Mouse (Mus musculus) hindbrain, embryonic 11.5 days (tissue): Measurements from ENCODE around the gene Crcp. TPM values are rescaled to one million over a fixed set of nuclear protein-coding genes. Genes with fewer than 3 reads are reported as not detected.
"Not testable (repeated sequence)": the region's sequence is repeated elsewhere in the genome, so short reads cannot be mapped to it uniquely, and the experiment has no call there.

Experiments
- ATAC-seq: fragments of 200-750 bp; cut with Nextera tagmentation; 2 replicates; pipeline ENCODE4 v1.8.0; 2017; ENCODE audit warnings: mild to moderate bottlenecking, moderate TSS enrichment, moderate library complexity; ENCODE audit not compliant: low FRiP score
- DNase-seq: peaks from one replicate; pipeline ENCODE4 v3.0.0-alpha.2; 2015; ENCODE audit warnings: low spot score
- H3K27ac ChIP-seq: fragments of 300-500 bp; sonication (generic); 2 replicates; pipeline ENCODE4 v1.5.1; 2014; ENCODE audit warnings: mild to moderate bottlenecking, low read depth, low read length
- H3K27me3 ChIP-seq: fragments of 300-500 bp; sonication (generic); 2 replicates; pipeline ENCODE4 v1.6.1; 2014; ENCODE audit warnings: mild to moderate bottlenecking, low read length, moderate library complexity, mixed read lengths; ENCODE audit not compliant: control insufficient read depth, insufficient read depth
- H3K36me3 ChIP-seq: fragments of 300-500 bp; sonication (generic); 2 replicates; pipeline ENCODE4 v1.6.1; 2014; ENCODE audit warnings: mild to moderate bottlenecking, low read length, moderate library complexity, mixed read lengths; ENCODE audit not compliant: control insufficient read depth, insufficient read depth
- H3K4me1 ChIP-seq: fragments of 300-500 bp; sonication (generic); replicated peaks from 2 replicates; pipeline ENCODE4 v1.6.1; 2014; ENCODE audit warnings: low read length, mixed read lengths; ENCODE audit not compliant: control insufficient read depth, insufficient read depth
- H3K4me2 ChIP-seq: fragments of 300-500 bp; sonication (generic); replicated peaks from 2 replicates; pipeline ENCODE4 v1.6.1; 2014; ENCODE audit warnings: mild to moderate bottlenecking, low read depth, low read length
- H3K4me3 ChIP-seq: fragments of 300-500 bp; sonication (generic); 2 replicates; pipeline ENCODE4 v1.5.1; 2014; ENCODE audit warnings: low read depth, low read length
- H3K9ac ChIP-seq: fragments of 300-500 bp; sonication (generic); 2 replicates; pipeline ENCODE4 v1.6.1; 2014; ENCODE audit warnings: low read depth, low read length
- H3K9me3 ChIP-seq: fragments of 300-500 bp; sonication (generic); 2 replicates; pipeline ENCODE4 v1.6.1; 2016; ENCODE audit warnings: low read length; ENCODE audit not compliant: control insufficient read depth
- WGBS: fragments of 180-500 bp; shearing (Covaris S2); extraction: QIAGEN DNeasy Blood & Tissue Kit; methylation state at CpG from one replicate; pipeline ENCODE4 v1.1.7; 2014; 5-methylcytosine and 5-hydroxymethylcytosine counted together
- polyA plus RNA-seq: library from polyadenylated mRNA; unstranded; fragments of >200 nt; fragmentation: Nextera tagmentation; extraction: Ambion mirVana; gene quantifications from 2 replicates; pipeline ENCODE4 v1.2.1, GENCODE M21; 2014

The Crcp gene
- polyA plus RNA-seq, 1 experiment from 2014 or later: 42.2 TPM

- H3K4me1 ChIP-seq: no peaks in the 10 kb centered on the region
- WGBS: 81% methylated on average over 2 of the region's 2 CpGs
- H3K27ac ChIP-seq: no peak overlapping the region
- H3K9ac ChIP-seq: no peak overlapping the region
- ATAC-seq (no peak), DNase-seq (no peak)
- H3K9me3 ChIP-seq: no peaks in the 10 kb centered on the region
- no peaks in the 10 kb centered on the region for H3K27me3 ChIP-seq
- H3K4me2 ChIP-seq: no peak overlapping the region
- H3K36me3 ChIP-seq: 0 out of 2 replicates have a peak, but pooled peaks cover 2% of the 10 kb centered on the region
- no peak overlapping the region for H3K4me3 ChIP-seq
Observed at GRCm38 (mm10) chr5:130033869-130034268, 4.8 kb downstream of the Crcp start.

- H3K36me3 ChIP-seq, H3K27ac ChIP-seq: not testable (repeated sequence)
Observed at GRCm38 (mm10) chr5:130036300-130036699, 7.2 kb downstream of the Crcp start.

DNA sequence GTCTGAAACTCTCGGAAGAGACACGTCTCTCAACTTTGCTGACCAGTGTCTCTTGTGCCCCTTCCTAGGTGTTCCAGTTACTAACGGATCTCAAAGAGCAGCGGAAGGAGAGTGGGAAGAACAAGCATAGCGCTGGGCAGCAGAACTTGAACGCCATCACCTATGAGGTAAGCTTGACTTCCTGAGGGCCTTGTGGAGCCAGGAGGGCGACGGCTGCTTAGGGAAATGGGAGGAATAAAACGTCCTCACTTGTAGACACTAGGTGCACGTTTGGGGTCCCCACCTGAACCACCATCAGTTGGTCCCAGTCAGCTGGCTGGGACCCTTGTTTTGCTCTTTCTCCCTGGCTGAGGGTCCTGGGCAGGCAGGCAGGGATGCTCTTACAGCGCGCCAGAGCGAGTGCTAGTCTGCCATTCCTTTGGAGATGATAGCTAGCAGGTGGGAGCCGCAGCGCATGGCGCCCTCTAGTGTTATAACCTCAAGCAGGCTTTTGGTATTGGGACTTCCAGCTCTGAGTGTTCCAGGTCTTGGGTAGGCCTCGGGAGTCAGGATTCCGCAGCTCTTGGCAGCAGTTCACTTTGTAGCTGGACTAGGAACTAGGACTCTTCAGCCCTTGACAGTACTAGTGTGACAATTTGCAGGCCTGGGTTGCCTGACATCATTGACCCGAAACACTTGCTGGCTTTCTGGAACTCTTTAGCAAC, 8.8 kb downstream of the Crcp start:
- ATAC-seq (no peak), DNase-seq (peak; percentile 75)
- no peak overlapping the region for H3K9ac ChIP-seq
- no peak overlapping the region for H3K27ac ChIP-seq
- no peak overlapping the region for H3K4me2 ChIP-seq
- peaks cover 8% of the 10 kb centered on the region; the same call in 1 of the 2 replicates for H3K36me3 ChIP-seq
- no peaks in the 10 kb centered on the region for H3K4me1 ChIP-seq
- no peak overlapping the region for H3K4me3 ChIP-seq
- WGBS: 71% methylated on average over 19 of the region's 19 CpGs
- H3K27me3 ChIP-seq: no peaks in the 10 kb centered on the region
- no peaks in the 10 kb centered on the region for H3K9me3 ChIP-seq

More at GRCm38 (mm10) chr5:130036300-130036699, 7.2 kb downstream of the Crcp start:
- H3K4me3 ChIP-seq, H3K4me1 ChIP-seq, H3K9ac ChIP-seq, DNase-seq, H3K27me3 ChIP-seq, H3K4me2 ChIP-seq, ATAC-seq, H3K9me3 ChIP-seq: not testable (repeated sequence)
- WGBS: 59% methylated on average over 2 of the region's 2 CpGs

DNA sequence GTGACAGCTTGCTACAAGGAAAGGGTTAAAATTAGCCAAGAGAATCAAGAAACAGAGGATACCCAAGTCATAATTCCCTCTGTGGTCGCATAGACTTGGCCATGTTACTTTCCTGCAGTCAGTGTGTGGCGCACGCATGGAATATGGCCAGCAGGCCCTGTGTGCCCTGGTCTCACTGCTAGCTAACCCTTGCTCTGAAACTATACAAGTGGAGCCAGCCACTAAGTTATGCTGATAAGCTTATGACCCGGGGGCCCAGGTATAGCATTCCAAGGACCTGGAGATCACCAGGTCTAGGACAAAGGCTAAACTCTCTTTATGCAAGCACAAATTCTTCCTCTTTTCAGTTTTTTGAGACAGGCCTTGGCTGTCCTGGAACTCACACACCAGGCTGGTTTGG, 11.7 kb downstream of the Crcp start:
- DNase-seq (no peak), ATAC-seq (no peak)
- 95% methylated on average over 4 of the region's 4 CpGs for WGBS
- H3K4me3 ChIP-seq: no peak overlapping the region
- no peak overlapping the region for H3K4me2 ChIP-seq
- H3K9ac ChIP-seq: no peak overlapping the region
- no peaks in the 10 kb centered on the region for H3K27me3 ChIP-seq
- peaks cover 8% of the 10 kb centered on the region; the same call in 1 of the 2 replicates for H3K36me3 ChIP-seq
- no peaks in the 10 kb centered on the region for H3K4me1 ChIP-seq
- no peaks in the 10 kb centered on the region for H3K9me3 ChIP-seq
- H3K27ac ChIP-seq: no peak overlapping the region

GRCm38 (mm10) chr5:130041262-130041661, 12.2 kb downstream of the Crcp start:
- Histone ChIP-seq H3K27me3 (no peaks in the 10 kb centered on the region), H3K4me2 (no peak overlapping the region), H3K9me3 (no peaks in the 10 kb centered on the region), H3K9ac (no peak overlapping the region), H3K36me3 (peaks cover 8% of the 10 kb centered on the region; the same call in 1 of the 2 replicates), H3K4me1 (no peaks in the 10 kb centered on the region), H3K27ac (no peak overlapping the region), H3K4me3 (no peak overlapping the region)
- DNase-seq (no peak), ATAC-seq (no peak)
- 92% methylated on average over 4 of the region's 4 CpGs for WGBS

GRCm38 (mm10) chr5:130043741-130044140, 14.7 kb downstream of the Crcp start:
- peaks cover 11% of the 10 kb centered on the region for H3K36me3 ChIP-seq
- no peak overlapping the region for H3K4me2 ChIP-seq
- H3K27ac ChIP-seq: no peak overlapping the region
- no peak for ATAC-seq
- no peak for DNase-seq
- no peaks in the 10 kb centered on the region for H3K4me1 ChIP-seq
- H3K9me3 ChIP-seq: no peaks in the 10 kb centered on the region
- no peaks in the 10 kb centered on the region for H3K27me3 ChIP-seq
- H3K9ac ChIP-seq: no peak overlapping the region
- H3K4me3 ChIP-seq: no peak overlapping the region
- WGBS: 97% methylated on average over 3 of the region's 3 CpGs

DNA sequence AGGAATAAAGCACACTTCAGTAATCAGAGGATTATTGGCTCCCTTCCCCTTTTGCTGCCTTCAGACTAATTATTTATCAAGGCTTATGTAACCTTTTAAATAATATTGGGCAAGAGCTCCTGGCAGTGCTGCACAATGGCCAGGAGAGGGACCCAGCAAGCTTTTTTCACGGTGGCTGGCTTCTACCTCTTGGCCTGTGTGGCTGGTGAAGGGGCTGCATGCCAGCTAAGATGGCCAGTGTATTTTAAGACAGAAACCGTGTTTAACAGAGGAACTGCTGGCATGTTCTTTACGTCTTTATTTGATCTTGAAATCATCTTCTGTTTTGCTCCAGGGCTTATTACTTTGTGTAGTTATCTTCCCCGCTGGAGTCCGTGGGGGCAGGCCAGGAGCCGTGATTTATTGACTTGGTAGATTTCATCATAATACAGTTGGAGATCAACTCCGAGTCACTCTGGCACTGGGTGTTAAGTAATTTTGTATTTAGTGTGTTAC, 15.2 kb downstream of the Crcp start:
- Histone ChIP-seq H3K9ac (no peak overlapping the region), H3K36me3 (peaks cover 11% of the 10 kb centered on the region), H3K4me2 (no peak overlapping the region), H3K9me3 (no peaks in the 10 kb centered on the region), H3K4me3 (no peak overlapping the region), H3K4me1 (no peaks in the 10 kb centered on the region), H3K27ac (no peak overlapping the region), H3K27me3 (no peaks in the 10 kb centered on the region)
- WGBS: 85% methylated on average over 7 of the region's 7 CpGs
- no peak for DNase-seq
- ATAC-seq: no peak

- H3K27me3 ChIP-seq: no peaks in the 10 kb centered on the region
- DNase-seq: no peak
- H3K27ac ChIP-seq: no peak overlapping the region
- no peaks in the 10 kb centered on the region for H3K9me3 ChIP-seq
- H3K9ac ChIP-seq: no peak overlapping the region
- H3K4me1 ChIP-seq: no peaks in the 10 kb centered on the region
- H3K4me2 ChIP-seq: no peak overlapping the region
- H3K36me3 ChIP-seq: peaks cover 9% of the 10 kb centered on the region
- 90% methylated on average over 7 of the region's 7 CpGs for WGBS
- H3K4me3 ChIP-seq: no peak overlapping the region
- ATAC-seq: no peak
Observed at GRCm38 (mm10) chr5:130046100-130046499, 17.0 kb downstream of the Crcp start.

DNA sequence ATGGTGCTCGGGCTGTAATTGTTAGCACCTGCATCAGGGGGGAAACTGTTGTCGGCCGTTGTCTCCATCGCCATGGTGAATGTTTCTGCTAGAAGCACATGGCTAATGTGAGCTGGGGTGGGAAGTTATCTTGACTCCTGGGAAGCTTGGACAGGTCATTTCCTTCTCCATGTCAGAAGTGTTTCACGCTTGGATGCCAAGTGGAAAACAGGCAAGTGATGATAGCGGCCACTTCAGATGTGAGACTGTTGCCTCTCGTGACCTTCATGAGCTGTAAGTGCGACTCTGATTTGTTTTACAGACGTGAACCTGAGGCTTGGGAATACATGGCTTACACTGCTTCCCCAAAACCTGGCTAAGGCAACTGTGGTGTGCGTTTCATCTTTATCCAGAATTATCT, 17.5 kb downstream of the Crcp start:
- no peak overlapping the region for H3K27ac ChIP-seq
- no peak overlapping the region for H3K4me2 ChIP-seq
- no peaks in the 10 kb centered on the region for H3K4me1 ChIP-seq
- no peaks in the 10 kb centered on the region for H3K27me3 ChIP-seq
- ATAC-seq: no peak
- H3K9ac ChIP-seq: no peak overlapping the region
- DNase-seq: no peak
- no peaks in the 10 kb centered on the region for H3K9me3 ChIP-seq
- peaks cover 11% of the 10 kb centered on the region for H3K36me3 ChIP-seq
- no peak overlapping the region for H3K4me3 ChIP-seq
- WGBS: 91% methylated on average over 10 of the region's 10 CpGs
